Mouse (Mus musculus): ENCODE measurements at regions not wholly inside any gene's neighbourhood (a gene's known extent, or its start where the extent isn't known, plus 50 kb on each side); places are given as distances from the start of the nearest gene placed in this dataset.

DNA sequence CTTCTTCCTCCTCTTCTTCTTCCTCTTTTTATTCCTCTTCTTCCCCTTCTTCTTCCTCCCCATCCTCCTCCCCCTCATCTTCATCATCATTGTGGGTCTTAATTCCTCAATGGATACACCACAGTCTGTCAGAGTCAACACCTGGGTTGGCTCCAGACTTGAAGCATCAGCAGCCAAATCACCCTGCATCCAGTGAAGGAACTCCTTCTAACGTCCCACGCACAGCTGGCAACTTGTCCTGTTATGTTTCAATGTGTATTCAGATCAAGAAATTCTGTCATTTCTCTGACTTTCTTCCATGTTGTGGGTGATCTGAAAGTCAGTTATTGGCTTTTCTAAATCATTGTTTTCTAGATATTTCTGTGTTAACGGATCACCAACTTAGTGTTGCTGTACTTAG, 312.9 kb downstream of the Ptpru start:
- Histone ChIP-seq H3K27ac (ENCODE audit: poor library complexity, severe bottlenecking) (no peak overlapping the region), H3K4me3 (no peak overlapping the region), H3K4me1 (replicated peaks) (0 out of 2 replicates have a peak, but pooled peaks cover 3% of the 10 kb centered on the region), H3K4me2 (no peak overlapping the region), H3K27me3 (replicated peaks) (0 out of 2 replicates have a peak, but pooled peaks cover 4% of the 10 kb centered on the region), H3K9me3 (replicated peaks) (no peaks in the 10 kb centered on the region), H3K36me3 (no peaks in the 10 kb centered on the region), H3K9ac (no peak overlapping the region)
- WGBS, result 73% methylated on average over 3 of the region's 3 CpGs
- ATAC-seq (ENCODE audit: insufficient number of reproducible peaks, low FRiP score), result no peak

DNA sequence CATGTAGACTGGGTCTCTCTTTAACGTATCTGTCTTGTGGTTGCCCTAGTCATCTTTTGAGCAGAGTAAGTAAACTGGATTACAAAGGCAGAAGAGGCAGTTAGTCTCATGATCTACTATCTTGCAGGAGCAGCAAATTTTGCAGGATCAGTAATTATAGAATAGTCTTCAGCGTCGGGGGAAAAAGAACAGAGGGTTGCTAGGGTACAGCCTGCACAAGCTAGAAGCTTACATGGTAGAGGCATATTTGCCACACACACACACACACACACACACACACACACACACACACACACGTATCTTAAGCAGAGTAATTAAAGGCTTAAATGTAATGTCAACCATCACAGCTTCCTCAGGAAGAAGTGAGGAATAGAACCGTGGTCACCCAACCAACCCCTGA, 307.6 kb downstream of the Ptpru start:
- no peak overlapping the region for H3K9ac ChIP-seq
- no peak overlapping the region for H3K4me3 ChIP-seq
- H3K27ac ChIP-seq (ENCODE audit: poor library complexity, severe bottlenecking), result no peak overlapping the region
- 75% methylated on average over 5 of the region's 5 CpGs for WGBS
- 0 out of 2 replicates have a peak, but pooled peaks cover 3% of the 10 kb centered on the region for H3K4me1 ChIP-seq (replicated peaks)
- no peak overlapping the region for H3K4me2 ChIP-seq
- H3K36me3 ChIP-seq, result no peaks in the 10 kb centered on the region
- H3K27me3 ChIP-seq (replicated peaks), result no peaks in the 10 kb centered on the region
- no peak for ATAC-seq (ENCODE audit: insufficient number of reproducible peaks, low FRiP score)
- no peaks in the 10 kb centered on the region for H3K9me3 ChIP-seq (replicated peaks)

DNA sequence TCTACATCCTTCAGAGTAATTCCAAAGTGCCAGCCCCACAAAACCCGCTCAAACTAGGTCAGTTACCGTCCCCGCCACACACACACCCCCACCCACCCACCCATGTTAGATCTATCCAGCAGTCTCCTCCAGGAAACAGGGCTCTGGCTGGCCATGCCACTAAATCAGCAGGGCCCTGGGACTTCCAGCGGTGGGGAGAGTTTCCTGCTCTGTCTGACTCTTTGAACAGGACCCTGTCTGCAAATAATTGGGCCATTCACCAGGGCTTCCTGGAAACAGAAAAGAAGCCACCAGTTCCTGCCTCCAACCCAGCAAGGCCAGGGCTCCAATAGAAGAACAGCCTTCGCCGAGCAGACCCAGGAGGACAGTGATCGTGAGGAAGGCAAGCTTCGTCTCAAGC, 307.1 kb downstream of the Ptpru start:
- Histone ChIP-seq H3K27ac (ENCODE audit: poor library complexity, severe bottlenecking) (no peak overlapping the region), H3K4me1 (replicated peaks) (0 out of 2 replicates have a peak, but pooled peaks cover 3% of the 10 kb centered on the region), H3K4me3 (no peak overlapping the region), H3K9me3 (replicated peaks) (no peaks in the 10 kb centered on the region), H3K4me2 (no peak overlapping the region), H3K9ac (no peak overlapping the region), H3K27me3 (replicated peaks) (no peaks in the 10 kb centered on the region), H3K36me3 (no peaks in the 10 kb centered on the region)
- no peak for ATAC-seq (ENCODE audit: insufficient number of reproducible peaks, low FRiP score)
- WGBS, result 54% methylated on average over 8 of the region's 8 CpGs

DNA sequence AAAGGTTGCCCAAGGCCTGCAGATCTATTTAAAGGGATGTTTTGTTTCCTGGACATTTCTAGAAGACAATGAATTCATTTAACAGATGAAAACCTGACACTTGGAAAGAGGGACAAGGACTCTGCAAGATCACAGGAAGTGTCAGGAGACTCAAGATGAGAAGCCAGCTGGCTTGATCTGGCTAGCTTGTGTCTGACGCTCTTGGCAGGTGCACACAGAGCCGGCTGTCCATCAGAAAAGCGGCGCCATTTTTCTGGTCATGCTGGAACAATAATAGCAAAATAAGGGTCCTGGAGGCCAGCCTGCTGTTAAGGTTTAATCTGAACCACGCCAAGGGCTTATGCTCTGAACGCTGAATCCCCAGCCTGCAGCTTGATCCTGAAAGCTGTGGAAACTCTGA, 303.3 kb downstream of the Ptpru start:
- H3K9me3 ChIP-seq (replicated peaks), result no peaks in the 10 kb centered on the region
- no peaks in the 10 kb centered on the region; the same call in 1 of the 2 replicates for H3K27me3 ChIP-seq (replicated peaks)
- WGBS, result 69% methylated on average over 6 of the region's 6 CpGs
- no peaks in the 10 kb centered on the region for H3K4me1 ChIP-seq (replicated peaks)
- no peak overlapping the region for H3K4me3 ChIP-seq
- H3K36me3 ChIP-seq, result no peaks in the 10 kb centered on the region
- H3K27ac ChIP-seq (ENCODE audit: poor library complexity, severe bottlenecking), result no peak overlapping the region
- H3K9ac ChIP-seq, result no peak overlapping the region
- no peak for ATAC-seq (ENCODE audit: insufficient number of reproducible peaks, low FRiP score)
- no peak overlapping the region for H3K4me2 ChIP-seq

DNA sequence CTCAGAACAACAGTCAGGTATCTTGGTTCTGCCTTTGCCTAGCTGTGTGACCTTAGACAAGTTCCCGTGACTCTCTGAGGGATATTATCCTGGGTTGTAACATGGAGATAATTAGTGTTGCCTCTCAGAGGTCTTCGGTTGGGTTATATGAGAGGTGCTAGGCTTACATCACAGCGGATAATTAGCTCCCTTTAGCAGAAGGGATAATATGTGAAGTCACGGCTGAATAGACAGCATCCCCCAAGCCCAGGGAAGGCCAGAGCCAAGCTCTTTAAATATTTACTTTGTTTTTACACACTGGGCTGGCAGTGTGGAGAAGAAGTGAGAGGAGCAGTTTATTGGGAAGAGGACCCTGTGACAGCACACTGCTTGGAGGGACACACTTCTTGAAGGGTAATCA, 299.9 kb downstream of the Ptpru start:
- Histone ChIP-seq H3K4me1 (replicated peaks) (no peaks in the 10 kb centered on the region), H3K36me3 (no peaks in the 10 kb centered on the region), H3K9ac (no peak overlapping the region), H3K9me3 (replicated peaks) (peaks cover 4% of the 10 kb centered on the region; the same call in 1 of the 2 replicates), H3K4me2 (no peak overlapping the region), H3K4me3 (no peak overlapping the region), H3K27ac (ENCODE audit: poor library complexity, severe bottlenecking) (no peak overlapping the region), H3K27me3 (replicated peaks) (no peaks in the 10 kb centered on the region; the same call in 1 of the 2 replicates)
- WGBS, result 84% methylated on average over 4 of the region's 4 CpGs
- no peak for ATAC-seq (ENCODE audit: insufficient number of reproducible peaks, low FRiP score)

DNA sequence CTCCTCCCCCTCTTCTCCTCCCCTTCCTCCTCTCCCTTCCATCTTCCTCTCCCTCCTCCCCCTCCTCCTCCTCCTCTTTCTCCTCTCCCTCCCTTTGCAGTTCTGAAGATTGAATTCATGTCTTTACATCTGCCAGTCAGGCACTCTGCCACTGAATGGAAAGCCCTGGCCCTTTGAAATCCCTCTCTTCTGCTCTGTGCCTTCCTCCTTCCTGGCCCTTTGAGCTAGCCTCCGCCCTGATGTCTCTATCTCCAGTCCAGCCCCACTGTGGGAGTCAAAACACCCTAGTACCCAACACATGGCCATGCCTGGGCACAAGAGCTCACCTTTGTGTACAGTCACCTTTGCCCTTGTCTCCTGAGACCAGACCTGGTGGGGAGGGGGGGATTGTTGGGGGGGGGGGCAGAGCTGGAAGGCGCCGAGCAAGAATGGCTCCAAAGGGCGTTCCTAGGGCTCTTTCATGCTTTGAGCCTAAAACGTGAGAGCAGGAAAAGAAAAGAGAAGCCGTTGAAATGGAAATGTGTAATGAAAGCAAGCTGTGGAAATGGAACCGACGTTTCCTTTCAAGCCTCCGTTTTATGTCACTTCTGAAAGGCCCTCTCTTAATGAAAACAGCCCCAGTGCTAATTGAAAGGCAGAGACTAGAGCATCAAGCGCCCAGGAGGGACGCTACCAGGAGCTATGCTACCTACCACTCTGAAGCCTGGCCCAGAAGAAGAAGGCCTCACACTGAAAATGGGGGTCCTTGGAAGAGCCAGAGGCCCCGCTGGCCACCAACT, 291.5 kb downstream of the Ptpru start:
- H3K9me3 ChIP-seq (replicated peaks), result peaks cover 4% of the 10 kb centered on the region; the same call in 1 of the 2 replicates
- no peak overlapping the region for H3K4me2 ChIP-seq
- no peaks in the 10 kb centered on the region for H3K4me1 ChIP-seq (replicated peaks)
- H3K36me3 ChIP-seq, result no peaks in the 10 kb centered on the region
- H3K27me3 ChIP-seq (replicated peaks), result no peaks in the 10 kb centered on the region; the same call in 1 of the 2 replicates
- 70% methylated on average over 12 of the region's 12 CpGs for WGBS
- H3K27ac ChIP-seq (ENCODE audit: poor library complexity, severe bottlenecking), result no peak overlapping the region
- ATAC-seq (ENCODE audit: insufficient number of reproducible peaks, low FRiP score), result no peak
- H3K4me3 ChIP-seq, result no peak overlapping the region
- H3K9ac ChIP-seq, result no peak overlapping the region

DNA sequence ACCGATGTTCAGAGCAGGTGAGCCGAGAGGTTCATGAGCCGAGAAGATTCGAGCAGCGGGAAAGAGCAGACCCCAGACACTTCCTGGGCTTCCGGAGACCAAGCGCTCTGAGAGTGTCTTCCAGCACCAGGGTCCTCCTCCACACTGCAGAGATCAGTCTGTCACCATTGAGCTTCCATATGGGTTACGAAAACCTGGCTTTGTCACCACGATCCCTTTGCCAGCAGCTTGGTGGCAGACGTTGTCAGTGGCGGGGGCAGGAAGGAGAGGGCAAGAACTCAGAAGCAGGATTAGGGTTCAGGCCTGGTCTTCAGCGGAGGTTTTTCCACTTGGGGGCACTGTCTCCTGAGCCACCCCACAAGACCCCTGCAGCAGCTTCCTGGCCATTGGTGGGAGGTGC, 288.5 kb downstream of the Ptpru start:
- H3K4me2 ChIP-seq, result no peak overlapping the region
- no peaks in the 10 kb centered on the region for H3K4me1 ChIP-seq (replicated peaks)
- ATAC-seq (ENCODE audit: insufficient number of reproducible peaks, low FRiP score), result no peak
- no peak overlapping the region for H3K4me3 ChIP-seq
- no peaks in the 10 kb centered on the region for H3K9me3 ChIP-seq (replicated peaks)
- H3K27ac ChIP-seq (ENCODE audit: poor library complexity, severe bottlenecking), result no peak overlapping the region
- no peaks in the 10 kb centered on the region for H3K36me3 ChIP-seq
- WGBS, result 76% methylated on average over 12 of the region's 12 CpGs
- no peak overlapping the region for H3K9ac ChIP-seq
- no peaks in the 10 kb centered on the region; the same call in 1 of the 2 replicates for H3K27me3 ChIP-seq (replicated peaks)

DNA sequence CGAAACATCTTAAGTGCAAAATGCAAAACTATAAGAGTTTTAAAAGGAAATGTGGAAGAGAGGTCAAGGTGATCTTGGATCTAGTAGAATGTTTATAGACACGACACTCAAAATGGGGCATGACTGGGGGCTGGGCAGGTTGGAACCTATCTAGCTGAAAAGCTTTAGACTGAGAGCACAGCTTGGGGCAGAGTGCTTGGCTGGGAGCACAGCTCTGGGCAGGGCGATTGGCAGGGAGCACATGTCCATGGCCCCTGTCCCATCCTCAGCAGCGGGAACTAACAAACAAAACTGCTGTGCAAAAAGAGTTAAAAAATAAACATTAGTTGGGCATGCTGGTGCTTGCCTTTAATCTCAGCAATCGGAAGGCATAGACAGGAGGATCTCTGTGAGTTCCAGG, 279.6 kb downstream of the Ptpru start:
- Histone ChIP-seq H3K9ac (no peak overlapping the region), H3K36me3 (no peaks in the 10 kb centered on the region), H3K27ac (ENCODE audit: poor library complexity, severe bottlenecking) (no peak overlapping the region), H3K4me1 (replicated peaks) (no peaks in the 10 kb centered on the region), H3K4me2 (no peak overlapping the region), H3K27me3 (replicated peaks) (no peaks in the 10 kb centered on the region), H3K4me3 (no peak overlapping the region), H3K9me3 (replicated peaks) (no peaks in the 10 kb centered on the region)
- 69% methylated on average over 5 of the region's 5 CpGs for WGBS
- ATAC-seq (ENCODE audit: insufficient number of reproducible peaks, low FRiP score), result no peak

DNA sequence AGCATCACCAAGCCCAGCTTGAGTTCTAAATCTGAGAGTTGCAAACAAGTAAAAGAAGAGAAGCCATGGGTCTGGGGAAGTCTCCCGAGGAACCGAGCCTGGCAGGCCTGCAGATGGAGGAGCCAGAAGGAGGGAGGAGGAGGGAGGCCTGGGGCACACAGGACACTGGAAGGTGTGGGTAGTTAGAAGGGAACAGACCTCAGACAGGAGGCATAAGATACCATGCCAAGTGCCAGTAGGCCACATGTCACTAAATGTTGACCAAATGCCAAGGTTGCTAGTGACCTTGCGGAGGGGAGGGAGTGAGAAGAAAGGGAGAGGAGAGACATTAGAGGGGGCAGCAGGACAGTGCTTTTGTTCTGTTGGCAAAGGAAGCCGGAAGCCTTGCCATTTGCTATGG, 274.2 kb downstream of the Ptpru start:
- Histone ChIP-seq H3K9me3 (replicated peaks) (no peaks in the 10 kb centered on the region), H3K4me1 (replicated peaks) (no peaks in the 10 kb centered on the region), H3K9ac (no peak overlapping the region), H3K27me3 (replicated peaks) (0 out of 2 replicates have a peak, but pooled peaks cover 3% of the 10 kb centered on the region), H3K4me3 (no peak overlapping the region), H3K27ac (ENCODE audit: poor library complexity, severe bottlenecking) (no peak overlapping the region), H3K36me3 (no peaks in the 10 kb centered on the region), H3K4me2 (no peak overlapping the region)
- WGBS, result 65% methylated on average over 4 of the region's 4 CpGs
- ATAC-seq (ENCODE audit: insufficient number of reproducible peaks, low FRiP score), result no peak

DNA sequence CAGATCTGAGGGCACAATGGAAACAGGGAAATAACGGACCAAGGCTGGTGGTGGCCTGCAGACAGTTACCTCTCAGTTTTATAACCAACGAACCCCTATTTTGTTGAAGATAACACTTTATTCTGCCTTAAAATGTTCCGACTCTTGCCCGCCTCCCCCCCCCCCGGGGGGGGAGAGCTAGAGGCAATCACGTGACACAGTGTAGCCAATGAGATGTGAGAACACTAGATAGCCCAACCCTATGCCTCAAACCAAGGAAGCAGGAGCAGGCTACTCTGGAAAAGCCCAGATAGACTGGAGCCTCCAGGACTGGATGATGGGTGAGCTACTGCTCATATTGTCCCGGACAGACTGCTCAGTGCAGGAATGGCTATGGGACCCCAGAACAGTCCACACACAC, 272.9 kb downstream of the Ptpru start:
- Histone ChIP-seq H3K4me1 (replicated peaks) (no peaks in the 10 kb centered on the region), H3K4me3 (no peak overlapping the region), H3K27me3 (replicated peaks) (0 out of 2 replicates have a peak, but pooled peaks cover 3% of the 10 kb centered on the region), H3K36me3 (no peaks in the 10 kb centered on the region), H3K9ac (no peak overlapping the region), H3K27ac (ENCODE audit: poor library complexity, severe bottlenecking) (no peak overlapping the region), H3K9me3 (replicated peaks) (no peaks in the 10 kb centered on the region), H3K4me2 (no peak overlapping the region)
- 75% methylated on average over 7 of the region's 7 CpGs for WGBS
- ATAC-seq (ENCODE audit: insufficient number of reproducible peaks, low FRiP score), result no peak

DNA sequence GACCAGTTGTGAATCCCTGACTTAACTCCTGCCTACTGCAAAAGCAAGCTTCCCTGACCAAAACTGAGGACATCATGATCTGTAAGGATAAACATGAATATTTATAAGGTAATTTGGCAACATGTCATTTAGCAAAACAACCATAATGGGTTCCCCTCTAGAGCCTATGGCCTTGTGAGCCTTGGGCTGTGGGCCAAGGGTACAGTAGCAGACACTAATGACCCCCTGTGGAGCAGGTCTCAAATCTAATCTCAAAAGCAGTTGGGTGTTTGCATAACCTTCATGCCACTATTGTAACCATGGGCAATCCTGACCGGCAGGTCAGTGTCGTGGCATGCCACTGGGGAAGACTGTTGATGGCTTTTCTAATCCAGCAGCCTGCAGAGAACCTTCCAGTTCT, 270.8 kb downstream of the Ptpru start:
- Histone ChIP-seq H3K4me3 (no peak overlapping the region), H3K27ac (ENCODE audit: poor library complexity, severe bottlenecking) (no peak overlapping the region), H3K9me3 (replicated peaks) (no peaks in the 10 kb centered on the region), H3K9ac (no peak overlapping the region), H3K36me3 (no peaks in the 10 kb centered on the region), H3K4me1 (replicated peaks) (no peaks in the 10 kb centered on the region), H3K4me2 (no peak overlapping the region), H3K27me3 (replicated peaks) (0 out of 2 replicates have a peak, but pooled peaks cover 3% of the 10 kb centered on the region)
- 69% methylated on average over 2 of the region's 2 CpGs for WGBS
- ATAC-seq (ENCODE audit: insufficient number of reproducible peaks, low FRiP score), result no peak

DNA sequence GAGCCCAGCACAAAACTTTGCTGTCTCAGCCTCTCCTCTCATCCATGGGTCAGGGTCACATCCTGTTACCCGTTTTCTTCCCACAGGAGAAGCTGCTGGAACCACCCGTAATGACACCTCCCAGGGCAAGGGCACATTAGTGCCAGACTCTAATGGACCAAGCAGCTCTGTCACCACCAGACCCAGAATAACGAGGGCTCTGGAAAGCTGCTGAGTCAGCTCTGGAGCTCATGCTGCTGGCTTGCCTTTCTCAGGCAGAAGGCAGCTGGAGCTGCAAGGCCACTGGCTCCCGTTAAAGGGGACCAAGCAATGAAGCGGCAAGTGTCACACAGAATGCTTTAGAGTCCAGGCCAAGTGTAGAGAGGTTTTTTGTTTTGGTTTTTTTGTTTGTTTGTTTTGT, 268.9 kb downstream of the Ptpru start:
- Histone ChIP-seq H3K36me3 (no peaks in the 10 kb centered on the region), H3K4me2 (no peak overlapping the region), H3K4me1 (replicated peaks) (no peaks in the 10 kb centered on the region), H3K27ac (ENCODE audit: poor library complexity, severe bottlenecking) (no peak overlapping the region), H3K9me3 (replicated peaks) (no peaks in the 10 kb centered on the region), H3K9ac (no peak overlapping the region), H3K4me3 (no peak overlapping the region), H3K27me3 (replicated peaks) (no peaks in the 10 kb centered on the region)
- ATAC-seq (ENCODE audit: insufficient number of reproducible peaks, low FRiP score), result no peak
- 52% methylated on average over 5 of the region's 5 CpGs for WGBS
